Mouse (Mus musculus): Measurements from ENCODE around the gene Atp11b.

- TF ChIP-seq CTCF (IDR thresholded peaks at IDR 0.05; ENCODE audit: low read depth, low read length) (no peak), POLR2AphosphoS5 (IDR thresholded peaks at IDR 0.05; ENCODE audit: insufficient replicate concordance, low read depth, low read length) (no peak), TAL1 (conservative IDR thresholded peaks at IDR 0.05; ENCODE audit: low read depth, low read length) (no peak), GATA1 (IDR thresholded peaks at IDR 0.05; ENCODE audit: borderline replicate concordance, low read length) (no peak)
These were observed 135.6 kb downstream of the Atp11b start for GRCm38 (mm10) chr3:35889531-35889930.

All from G1E (cell line).